Mouse (Mus musculus) myocyte (in vitro differentiated cells): Measurements from ENCODE around the gene Kif5c. TPM values are rescaled to one million over a fixed set of nuclear protein-coding genes. Genes with fewer than 3 reads are reported as not detected.

Experiments used
- H3K27me3 ChIP-seq: one replicate; pipeline ENCODE4 v1.6.1; 2011; ENCODE audit not compliant: control insufficient read depth, insufficient read depth, insufficient read length
- H3K36me3 ChIP-seq: one replicate; pipeline ENCODE4 v1.6.1; 2011; ENCODE audit not compliant: control insufficient read depth, insufficient read depth
- H3K4me2 ChIP-seq: one replicate; pipeline ENCODE4 v1.6.1; 2011; ENCODE audit warnings: low read depth, control low read depth
- H3K4me3 ChIP-seq: one replicate; pipeline ENCODE4 v1.5.1; 2011; ENCODE audit warnings: mild to moderate bottlenecking, control low read depth, moderate library complexity
- H3K79me2 ChIP-seq: one replicate; pipeline ENCODE4 v1.6.1; 2011; ENCODE audit not compliant: control insufficient read depth, insufficient read depth
- H3ac ChIP-seq: one replicate; pipeline ENCODE4 v1.6.1; 2011; ENCODE audit not compliant: control insufficient read depth, insufficient read length
- CEBPB ChIP-seq: IDR thresholded peaks from 2 replicates; pipeline ENCODE4 v1.6.1; 2011; ENCODE audit warnings: mild to moderate bottlenecking, moderate library complexity; ENCODE audit not compliant: poor library complexity, insufficient read depth, severe bottlenecking
- E2F4 ChIP-seq: IDR thresholded peaks from one replicate; pipeline ENCODE4 v1.6.1; 2011; ENCODE audit warnings: mild to moderate bottlenecking, control low read depth, moderate library complexity; ENCODE audit not compliant: insufficient read depth
- MAX ChIP-seq: IDR thresholded peaks from one replicate; pipeline ENCODE4 v1.6.1; 2011; ENCODE audit warnings: low read depth, mild to moderate bottlenecking, control low read depth
- MYOD1 ChIP-seq, 3 experiments: IDR thresholded peaks; one replicate each; pipeline ENCODE4 v1.6.1; 2011; ENCODE audit warnings: control low read depth in 2 of 3, low read depth in 2 of 3, mild to moderate bottlenecking in 2 of 3, moderate library complexity in 1 of 3; ENCODE audit not compliant: insufficient read length in 2 of 3, control insufficient read depth in 1 of 3
- MYOG ChIP-seq, 3 experiments: IDR thresholded peaks; one replicate each; pipeline ENCODE4 v1.6.1; 2011; ENCODE audit warnings: control low read depth in 2 of 3, low read depth in 2 of 3, mild to moderate bottlenecking in 2 of 3; ENCODE audit not compliant: insufficient read length in 2 of 3, control insufficient read depth in 1 of 3, insufficient read depth in 1 of 3
- POLR2A ChIP-seq: IDR thresholded peaks from one replicate; pipeline ENCODE4 v1.6.1; 2011; ENCODE audit warnings: low read depth, mild to moderate bottlenecking, control low read depth, moderate library complexity; ENCODE audit not compliant: insufficient read length
- POLR2AphosphoS2 ChIP-seq: IDR thresholded peaks from one replicate; pipeline ENCODE4 v1.6.1; 2011; ENCODE audit warnings: low read depth, control low read depth; ENCODE audit not compliant: insufficient read length
- REST ChIP-seq: IDR thresholded peaks from one replicate; pipeline ENCODE4 v1.6.1; 2011; ENCODE audit warnings: mild to moderate bottlenecking, control low read depth, moderate library complexity; ENCODE audit not compliant: insufficient read depth, insufficient read length
- SRF ChIP-seq: IDR thresholded peaks from one replicate; pipeline ENCODE4 v1.6.1; 2011; ENCODE audit warnings: low read depth; ENCODE audit not compliant: control insufficient read depth, insufficient read length
- TCF12 ChIP-seq: IDR thresholded peaks from one replicate; pipeline ENCODE4 v1.6.1; 2011; ENCODE audit warnings: mild to moderate bottlenecking, control low read depth; ENCODE audit not compliant: poor library complexity, insufficient read depth, severe bottlenecking
- TCF3 ChIP-seq: IDR thresholded peaks from one replicate; pipeline ENCODE4 v1.6.1; 2011; ENCODE audit warnings: low read depth, control low read depth; ENCODE audit not compliant: insufficient read length
- USF1 ChIP-seq: IDR thresholded peaks from one replicate; pipeline ENCODE4 v1.6.1; 2011; ENCODE audit warnings: low read depth, mild to moderate bottlenecking, control low read depth, moderate library complexity
- polyA plus RNA-seq: library from polyadenylated mRNA; unstranded; fragments of >200 nt; fragmentation: generic; extraction: Trizol; gene quantifications from one replicate; pipeline ENCODE4 v1.2.1, GENCODE M21; 2012; ENCODE audit warnings: missing spikeins

Gene Kif5c
- polyA plus RNA-seq, 1 experiment: 6.2 TPM

- no peak for TF ChIP-seq TCF12
- TF ChIP-seq MYOG (IDR thresholded peaks at IDR 0.05; ENCODE audit: control insufficient read depth in 1 of 3, insufficient read depth in 1 of 3, insufficient read length in 2 of 3, low read depth in 2 of 3): no peak
- no peak overlapping the region for H3ac ChIP-seq
- H3K27me3 ChIP-seq: no peaks in the 10 kb centered on the region
- H3K4me2 ChIP-seq: peak overlapping the region; percentile 84
- no peaks in the 10 kb centered on the region for H3K79me2 ChIP-seq
- H3K36me3 ChIP-seq: no peaks in the 10 kb centered on the region
- peak overlapping the region; percentile 34 for H3K4me3 ChIP-seq
These were observed 126.1 kb downstream of the Kif5c start for GRCm38 (mm10) chr2:49745094-49745781.

GRCm38 (mm10) chr2:49746947-49747346 lies 127.8 kb downstream of the Kif5c start:
- TF ChIP-seq POLR2AphosphoS2 (no peak), E2F4 (no peak), REST (no peak), SRF (no peak), TCF3 (no peak), POLR2A (no peak), CEBPB (no peak), MAX (no peak), TCF12 (no peak), MYOD1 (IDR thresholded peaks at IDR 0.05; ENCODE audit: control insufficient read depth in 1 of 3, insufficient read length in 2 of 3, low read depth in 2 of 3) (no peak), MYOG (IDR thresholded peaks at IDR 0.05; ENCODE audit: control insufficient read depth in 1 of 3, insufficient read depth in 1 of 3, insufficient read length in 2 of 3, low read depth in 2 of 3) (no peak), USF1 (no peak)
- no peak overlapping the region for H3K4me2 ChIP-seq

GRCm38 (mm10) chr2:49747670-49748069 lies 128.6 kb downstream of the Kif5c start:
- Histone ChIP-seq H3K79me2 (no peaks in the 10 kb centered on the region), H3ac (no peak overlapping the region), H3K36me3 (no peaks in the 10 kb centered on the region), H3K27me3 (no peaks in the 10 kb centered on the region), H3K4me2 (no peak overlapping the region), H3K4me3 (no peak overlapping the region)
- no peak for TF ChIP-seq MYOD1 (IDR thresholded peaks at IDR 0.05; ENCODE audit: control insufficient read depth in 1 of 3, insufficient read length in 2 of 3, low read depth in 2 of 3)
- TF ChIP-seq REST: no peak
- TF ChIP-seq MAX: no peak
- no peak for TF ChIP-seq POLR2AphosphoS2
- no peak for TF ChIP-seq CEBPB
- TF ChIP-seq SRF: no peak
- no peak for TF ChIP-seq TCF12
- TF ChIP-seq MYOG (IDR thresholded peaks at IDR 0.05; ENCODE audit: control insufficient read depth in 1 of 3, insufficient read depth in 1 of 3, insufficient read length in 2 of 3, low read depth in 2 of 3): no peak
- TF ChIP-seq E2F4: no peak
- no peak for TF ChIP-seq TCF3
- no peak for TF ChIP-seq POLR2A
- TF ChIP-seq USF1: no peak

More at GRCm38 (mm10) chr2:49746947-49747346, 127.8 kb downstream of the Kif5c start:
- H3K27me3 ChIP-seq: no peaks in the 10 kb centered on the region
- H3ac ChIP-seq: no peak overlapping the region
- no peak overlapping the region for H3K4me3 ChIP-seq
- H3K36me3 ChIP-seq: no peaks in the 10 kb centered on the region
- no peaks in the 10 kb centered on the region for H3K79me2 ChIP-seq

- Histone ChIP-seq H3K4me3 (no peak overlapping the region), H3K4me2 (no peak overlapping the region), H3K36me3 (no peaks in the 10 kb centered on the region), H3K27me3 (no peaks in the 10 kb centered on the region), H3ac (no peak overlapping the region), H3K79me2 (no peaks in the 10 kb centered on the region)
- TF ChIP-seq MYOD1 (IDR thresholded peaks at IDR 0.05; ENCODE audit: control insufficient read depth in 1 of 3, insufficient read length in 2 of 3, low read depth in 2 of 3) (peak in 2 of 3 experiments; percentile 5 to 7), REST (no peak), MYOG (IDR thresholded peaks at IDR 0.05; ENCODE audit: control insufficient read depth in 1 of 3, insufficient read depth in 1 of 3, insufficient read length in 2 of 3, low read depth in 2 of 3) (peak in 2 of 3 experiments; percentile 36 to 40), TCF12 (no peak), USF1 (no peak)
These were observed 129.7 kb downstream of the Kif5c start for GRCm38 (mm10) chr2:49748628-49749342.
